Mouse (Mus musculus) liver, adult 2 months (tissue): ENCODE data around the gene Ddx52.
A peak's percentile ranks its signal among the peaks of the same experiment; 100 is the strongest.

Experiments
- CTCF ChIP-seq: fragments of 200-500 bp; IDR thresholded peaks from 2 replicates; pipeline ENCODE4 v1.5.1; 2011; ENCODE audit warnings: low read depth, low read length, control low read depth
- POLR2A ChIP-seq: fragments of 200-500 bp; IDR thresholded peaks from 2 replicates; pipeline ENCODE4 v1.6.1; 2011; ENCODE audit warnings: low read length, control low read depth; ENCODE audit not compliant: insufficient read depth; ENCODE audit errors: extremely low read depth

GRCm38 (mm10) chr11:83963991-83964921 lies 22.4 kb downstream of the Ddx52 start, which contains the start of gene Synrg:
- TF ChIP-seq POLR2A (peak; percentile 56; the same call in 1 of the 2 replicates), CTCF (no peak)
